Mouse (Mus musculus): ENCODE data around the gene Ankar.

The Ankar gene

GRCm38 (mm10) chr1:72700479-72700878, at the start of gene Ankar:
Ankar (minus strand) TSS chr1:72700579.
- no peak for DNase-seq (ENCODE audit: low read depth, low spot score)

- peak; percentile 9 for DNase-seq (ENCODE audit: low read depth, low spot score)
These were observed 46.0 kb upstream of the Ankar start for GRCm38 (mm10) chr1:72746382-72746781.

- DNase-seq (ENCODE audit: low read depth, low spot score) = no peak
These were observed 44.6 kb upstream of the Ankar start for GRCm38 (mm10) chr1:72744816-72745506.

GRCm38 (mm10) chr1:72741406-72741805, 41.0 kb upstream of the Ankar start:
- DNase-seq (ENCODE audit: low read depth, low spot score) = no peak

GRCm38 (mm10) chr1:72739681-72740063, 39.3 kb upstream of the Ankar start:
- no peak for DNase-seq (ENCODE audit: low read depth, low spot score)

- DNase-seq (ENCODE audit: low read depth, low spot score) = no peak
These were observed 38.7 kb upstream of the Ankar start for GRCm38 (mm10) chr1:72738946-72739680.

GRCm38 (mm10) chr1:72736397-72737125, 36.2 kb upstream of the Ankar start:
- DNase-seq (ENCODE audit: low read depth, low spot score) = no peak

- DNase-seq (ENCODE audit: low read depth, low spot score) = no peak
These were observed 32.9 kb upstream of the Ankar start for GRCm38 (mm10) chr1:72733191-72733691.

- DNase-seq (ENCODE audit: low read depth, low spot score) = no peak
These were observed 29.7 kb upstream of the Ankar start for GRCm38 (mm10) chr1:72730126-72730525.

- no peak for DNase-seq (ENCODE audit: low read depth, low spot score)
These were observed 28.4 kb upstream of the Ankar start for GRCm38 (mm10) chr1:72728781-72729180.

GRCm38 (mm10) chr1:72725941-72726340, 25.6 kb upstream of the Ankar start:
- no peak for DNase-seq (ENCODE audit: low read depth, low spot score)

- DNase-seq (ENCODE audit: low read depth, low spot score) = no peak
These were observed 24.0 kb upstream of the Ankar start for GRCm38 (mm10) chr1:72724354-72724753.

- DNase-seq (ENCODE audit: low read depth, low spot score) = no peak
These were observed 22.3 kb upstream of the Ankar start for GRCm38 (mm10) chr1:72722646-72723045.

GRCm38 (mm10) chr1:72720115-72720725, 19.8 kb upstream of the Ankar start:
- DNase-seq (ENCODE audit: low read depth, low spot score) = no peak

- peak; percentile 64 for DNase-seq (ENCODE audit: low read depth, low spot score)
These were observed 18.5 kb upstream of the Ankar start for GRCm38 (mm10) chr1:72718846-72719245.

GRCm38 (mm10) chr1:72717540-72717939, 17.2 kb upstream of the Ankar start:
- DNase-seq (ENCODE audit: low read depth, low spot score) = no peak

- DNase-seq (ENCODE audit: low read depth, low spot score) = peak; percentile 78
These were observed 16.5 kb upstream of the Ankar start for GRCm38 (mm10) chr1:72716926-72717325.

- peak; percentile 40 for DNase-seq (ENCODE audit: low read depth, low spot score)
These were observed 16.0 kb upstream of the Ankar start for GRCm38 (mm10) chr1:72716421-72716820.

GRCm38 (mm10) chr1:72715593-72716361, 15.4 kb upstream of the Ankar start:
- DNase-seq (ENCODE audit: low read depth, low spot score) = no peak

- DNase-seq (ENCODE audit: low read depth, low spot score) = no peak
These were observed 14.7 kb upstream of the Ankar start for GRCm38 (mm10) chr1:72715065-72715464.

- DNase-seq (ENCODE audit: low read depth, low spot score) = no peak
These were observed 14.2 kb upstream of the Ankar start for GRCm38 (mm10) chr1:72714547-72714946.

Data from A20 (cell line).